Mouse (Mus musculus) embryonic facial prominence, embryonic 14.5 days (tissue): ENCODE measurements at regions not wholly inside any gene's neighbourhood (a gene's known extent, or its start where the extent isn't known, plus 50 kb on each side); places are given as distances from the start of the nearest gene placed in this dataset.
A peak's percentile ranks its signal among the peaks of the same experiment; 100 is the strongest.

Experiments used
- ATAC-seq: fragments of 200-750 bp; cut with Nextera tagmentation; 2 replicates; pipeline ENCODE4 v1.8.0; 2017; ENCODE audit warnings: low read depth, moderate number of reproducible peaks, moderate TSS enrichment
- DNase-seq: peaks from one replicate; pipeline ENCODE4 v3.0.0-alpha.2; 2015; ENCODE audit warnings: low spot score
- H3K27ac ChIP-seq: fragments of 300-500 bp; sonication (generic); replicated peaks from 2 replicates; pipeline ENCODE4 v1.5.1; 2014; ENCODE audit warnings: low read depth, mild to moderate bottlenecking, low read length, moderate library complexity
- H3K27me3 ChIP-seq: fragments of 300-500 bp; sonication (generic); replicated peaks from 2 replicates; pipeline ENCODE4 v1.6.1; 2014; ENCODE audit warnings: low read length; ENCODE audit not compliant: control insufficient read depth, insufficient read depth
- H3K36me3 ChIP-seq: fragments of 300-500 bp; sonication (generic); 2 replicates; pipeline ENCODE4 v1.6.1; 2014; ENCODE audit warnings: low read length, mixed read lengths; ENCODE audit not compliant: control insufficient read depth, insufficient read depth
- H3K4me1 ChIP-seq: fragments of 300-500 bp; sonication (generic); 2 replicates; pipeline ENCODE4 v1.6.1; 2014; ENCODE audit warnings: antibody characterized with exemption, low read length; ENCODE audit not compliant: control insufficient read depth, insufficient read depth
- H3K4me2 ChIP-seq: fragments of 300-500 bp; sonication (generic); 2 replicates; pipeline ENCODE4 v1.6.1; 2014; ENCODE audit warnings: low read depth, mild to moderate bottlenecking, low read length, moderate library complexity, mixed read lengths
- H3K4me3 ChIP-seq: fragments of 300-500 bp; sonication (generic); 2 replicates; pipeline ENCODE4 v1.5.1; 2014; ENCODE audit warnings: low read depth, mild to moderate bottlenecking, low read length
- H3K9ac ChIP-seq: fragments of 300-500 bp; sonication (generic); 2 replicates; pipeline ENCODE4 v1.6.1; 2014; ENCODE audit warnings: low read depth, mild to moderate bottlenecking, low read length, moderate library complexity, mixed read lengths
- H3K9me3 ChIP-seq: fragments of 300-500 bp; sonication (generic); 2 replicates; pipeline ENCODE4 v1.6.1; 2016; ENCODE audit warnings: low read length; ENCODE audit not compliant: control insufficient read depth
- WGBS: fragments of 180-500 bp; shearing (Covaris S2); extraction: QIAGEN DNeasy Blood & Tissue Kit; methylation state at CpG from one replicate; pipeline ENCODE4 v1.1.7; 2014; 5-methylcytosine and 5-hydroxymethylcytosine counted together

- WGBS: 60% methylated on average over 5 of the region's 5 CpGs
- peak; percentile 2 for DNase-seq
- H3K27ac ChIP-seq: no peak overlapping the region
- H3K4me3 ChIP-seq: no peak overlapping the region
- no peaks in the 10 kb centered on the region for H3K36me3 ChIP-seq
- H3K4me2 ChIP-seq: no peak overlapping the region
- ATAC-seq: no peak
- H3K9me3 ChIP-seq: no peaks in the 10 kb centered on the region
- 0 out of 2 replicates have a peak, but pooled peaks cover 2% of the 10 kb centered on the region for H3K4me1 ChIP-seq
- no peaks in the 10 kb centered on the region for H3K27me3 ChIP-seq
- H3K9ac ChIP-seq: no peak overlapping the region
These were observed 626.7 kb upstream of the Frg1 start for GRCm38 (mm10) chr8:42043526-42043925.

- Histone ChIP-seq H3K36me3 (no peaks in the 10 kb centered on the region), H3K27me3 (no peaks in the 10 kb centered on the region), H3K27ac (no peak overlapping the region), H3K9ac (no peak overlapping the region), H3K9me3 (no peaks in the 10 kb centered on the region), H3K4me2 (no peak overlapping the region), H3K4me3 (no peak overlapping the region), H3K4me1 (0 out of 2 replicates have a peak, but pooled peaks cover 2% of the 10 kb centered on the region)
- WGBS: 82% methylated on average over 2 of the region's 2 CpGs
- ATAC-seq (no peak), DNase-seq (no peak)
These were observed 622.4 kb upstream of the Frg1 start for GRCm38 (mm10) chr8:42039245-42039644.

GRCm38 (mm10) chr8:42026934-42027333, 610.1 kb upstream of the Frg1 start:
- no peaks in the 10 kb centered on the region for H3K4me1 ChIP-seq
- H3K9me3 ChIP-seq: no peaks in the 10 kb centered on the region
- H3K27me3 ChIP-seq: no peaks in the 10 kb centered on the region
- whole genome bisulfite sequencing: 91% methylated on average over 1 of the region's 1 CpGs
- DNase-seq (no peak), ATAC-seq (no peak)
- no peak overlapping the region for H3K4me3 ChIP-seq
- no peak overlapping the region for H3K9ac ChIP-seq
- no peaks in the 10 kb centered on the region for H3K36me3 ChIP-seq
- no peak overlapping the region for H3K4me2 ChIP-seq
- H3K27ac ChIP-seq: no peak overlapping the region

GRCm38 (mm10) chr8:42017786-42018185, 600.9 kb upstream of the Frg1 start:
- H3K27me3 ChIP-seq: no peaks in the 10 kb centered on the region
- ATAC-seq (no peak), DNase-seq (peak; percentile 7)
- H3K4me3 ChIP-seq: no peak overlapping the region
- no peak overlapping the region for H3K4me2 ChIP-seq
- H3K9me3 ChIP-seq: no peaks in the 10 kb centered on the region
- no peaks in the 10 kb centered on the region for H3K4me1 ChIP-seq
- H3K9ac ChIP-seq: no peak overlapping the region
- WGBS: 40% methylated on average over 3 of the region's 3 CpGs
- H3K36me3 ChIP-seq: no peaks in the 10 kb centered on the region
- no peak overlapping the region for H3K27ac ChIP-seq

- Histone ChIP-seq H3K9me3 (no peaks in the 10 kb centered on the region), H3K9ac (no peak overlapping the region), H3K27me3 (no peaks in the 10 kb centered on the region), H3K36me3 (no peaks in the 10 kb centered on the region), H3K4me2 (no peak overlapping the region), H3K4me1 (no peaks in the 10 kb centered on the region), H3K27ac (no peak overlapping the region), H3K4me3 (no peak overlapping the region)
- no peak for ATAC-seq
- no peak for DNase-seq
These were observed 586.3 kb upstream of the Frg1 start for GRCm38 (mm10) chr8:42003170-42003569.

- ATAC-seq: peak; percentile 53; the same call in 1 of the 2 replicates
- Histone ChIP-seq H3K4me1 (no peaks in the 10 kb centered on the region), H3K9ac (no peak overlapping the region), H3K27me3 (no peaks in the 10 kb centered on the region), H3K9me3 (no peaks in the 10 kb centered on the region), H3K4me2 (no peak overlapping the region), H3K4me3 (no peak overlapping the region), H3K27ac (no peak overlapping the region), H3K36me3 (no peaks in the 10 kb centered on the region)
- WGBS: 59% methylated on average over 8 of the region's 8 CpGs
- DNase-seq: peak; percentile 54
These were observed 572.2 kb upstream of the Frg1 start for GRCm38 (mm10) chr8:41989040-41989501.

GRCm38 (mm10) chr8:41988216-41988615, 571.3 kb upstream of the Frg1 start:
- Histone ChIP-seq H3K4me2 (no peak overlapping the region), H3K27me3 (no peaks in the 10 kb centered on the region), H3K9ac (no peak overlapping the region), H3K4me1 (no peaks in the 10 kb centered on the region), H3K4me3 (no peak overlapping the region), H3K9me3 (no peaks in the 10 kb centered on the region), H3K36me3 (no peaks in the 10 kb centered on the region), H3K27ac (no peak overlapping the region)
- no peak for ATAC-seq
- DNase-seq: no peak
- 70% methylated on average over 5 of the region's 5 CpGs for WGBS

- no peaks in the 10 kb centered on the region for H3K27me3 ChIP-seq
- no peaks in the 10 kb centered on the region for H3K9me3 ChIP-seq
- H3K4me1 ChIP-seq: no peaks in the 10 kb centered on the region
- H3K4me2 ChIP-seq: no peak overlapping the region
- no peak overlapping the region for H3K9ac ChIP-seq
- DNase-seq (no peak), ATAC-seq (no peak)
- no peak overlapping the region for H3K27ac ChIP-seq
- H3K36me3 ChIP-seq: no peaks in the 10 kb centered on the region
- no peak overlapping the region for H3K4me3 ChIP-seq
These were observed 570.5 kb upstream of the Frg1 start for GRCm38 (mm10) chr8:41987417-41987816.

GRCm38 (mm10) chr8:41972416-41972815, 555.5 kb upstream of the Frg1 start:
- H3K4me3 ChIP-seq: no peak overlapping the region
- WGBS: 59% methylated on average over 2 of the region's 2 CpGs
- DNase-seq (no peak), ATAC-seq (no peak)
- no peak overlapping the region for H3K4me2 ChIP-seq
- H3K9ac ChIP-seq: no peak overlapping the region
- H3K9me3 ChIP-seq: no peaks in the 10 kb centered on the region
- H3K27me3 ChIP-seq: no peaks in the 10 kb centered on the region
- no peaks in the 10 kb centered on the region for H3K4me1 ChIP-seq
- H3K27ac ChIP-seq: no peak overlapping the region
- no peaks in the 10 kb centered on the region for H3K36me3 ChIP-seq
